In genomic region chr16:34960243-34960642, GRCm38 (mm10) we compare ENCODE assay signal across 11 mouse cellular contexts.
DNase-seq lines count a peak whose midpoint lies in the region; ATAC-seq and TF ChIP-seq lines count a peak whose summit lies in the region.
"Had no signal": no experiment of that assay in that cellular context is flagged by ENCODE, and none has a peak within 500 bp of the region (broad histone marks: within the 10 kb centered on the region; RNA-seq: fewer than 3 reads in every experiment).

No protein-coding gene starts in this region.

- H3K4me1 ChIP-seq in lung, embryonic 16.5 days (replicated peaks; ENCODE audit: control insufficient read depth, insufficient read depth, low read length): peaks cover 55% of the 10 kb centered on the region
- peaks cover 48% of the 10 kb centered on the region for H3K4me1 ChIP-seq in intestine, embryonic 16.5 days (ENCODE audit: control insufficient read depth, insufficient read depth, low read length)
- no peaks in the 10 kb centered on the region for H3K4me1 ChIP-seq in midbrain, postnatal 0 days (ENCODE audit: insufficient read depth, low read length)

- no peak overlapping the region for H3K4me3 ChIP-seq in lung, embryonic 16.5 days (ENCODE audit: low read length)
- no peak overlapping the region for H3K4me3 ChIP-seq in intestine, embryonic 16.5 days (ENCODE audit: low read length)
- no peak overlapping the region for H3K4me3 ChIP-seq in midbrain, postnatal 0 days (ENCODE audit: low read depth, low read length)

- peak; percentile 96 for DNase-seq in heart, adult 11 months
- no peak for DNase-seq in heart, adult 8-10 months (ENCODE audit: low spot score)
- DNase-seq in lung, postnatal 14 days: no peak
- no peak for DNase-seq in right cerebral cortex, postnatal 36 days (ENCODE audit: low spot score in 2 of 2)
- no peak for DNase-seq in layer of hippocampus, postnatal 14 days (ENCODE audit: low spot score in 2 of 2)
- no peak for DNase-seq in midbrain, postnatal 0 days (ENCODE audit: low spot score)
- DNase-seq: adrenal gland, postnatal 25 days; cerebellum, adult 9-11 months; kidney, adult 8-10 months had no signal

- H3K9ac ChIP-seq in lung, embryonic 16.5 days (ENCODE audit: low read length): peak overlapping the region; percentile 38
- peak overlapping the region; percentile 3; the same call in 1 of the 2 replicates for H3K9ac ChIP-seq in intestine, embryonic 16.5 days (ENCODE audit: low read depth, low read length)
- no peak overlapping the region for H3K9ac ChIP-seq in midbrain, postnatal 0 days (replicated peaks; ENCODE audit: low read length, poor library complexity, severe bottlenecking)

- H3K36me3 ChIP-seq in lung, embryonic 16.5 days (ENCODE audit: control insufficient read depth, insufficient read depth, low read length): peaks cover 14% of the 10 kb centered on the region
- H3K36me3 ChIP-seq in intestine, embryonic 16.5 days (ENCODE audit: control insufficient read depth, insufficient read depth, low read length): peaks cover 8% of the 10 kb centered on the region; the same call in 1 of the 2 replicates
- H3K36me3 ChIP-seq in midbrain, postnatal 0 days (ENCODE audit: insufficient read depth, low read length): no peaks in the 10 kb centered on the region

- no peak overlapping the region for H3K4me2 ChIP-seq in lung, embryonic 16.5 days (ENCODE audit: low read depth, low read length)
- no peak overlapping the region for H3K4me2 ChIP-seq in intestine, embryonic 16.5 days (ENCODE audit: low read depth, low read length)
- H3K4me2 ChIP-seq in midbrain, postnatal 0 days (ENCODE audit: low read depth, low read length, poor library complexity, severe bottlenecking): no peak overlapping the region

- 70% methylated on average over 5 of the region's 5 CpGs for WGBS in lung, embryonic 16.5 days
- 74% methylated on average over 5 of the region's 5 CpGs for WGBS in intestine, embryonic 16.5 days
- 76% methylated on average over 5 of the region's 5 CpGs for WGBS in midbrain, postnatal 0 days

- no peak for TF ChIP-seq CTCF in midbrain, postnatal 0 days (IDR thresholded peaks at IDR 0.05)

- no peaks in the 10 kb centered on the region for H3K27me3 ChIP-seq in lung, embryonic 16.5 days (ENCODE audit: control insufficient read depth, insufficient read depth, low read depth, low read length)
- H3K27me3 ChIP-seq in intestine, embryonic 16.5 days (replicated peaks; ENCODE audit: control insufficient read depth, insufficient read depth, low read length): no peaks in the 10 kb centered on the region
- no peaks in the 10 kb centered on the region for H3K27me3 ChIP-seq in midbrain, postnatal 0 days (ENCODE audit: insufficient read depth, low read length)

- H3K27ac ChIP-seq in lung, embryonic 16.5 days (ENCODE audit: low read length): peak overlapping the region; percentile 92
- peak overlapping the region; percentile 82 for H3K27ac ChIP-seq in intestine, embryonic 16.5 days (ENCODE audit: low read length)
- no peak overlapping the region for H3K27ac ChIP-seq in midbrain, postnatal 0 days (ENCODE audit: low read depth, low read length)

- ATAC-seq in lung, embryonic 16.5 days (ENCODE audit: low read depth): no peak
- ATAC-seq in intestine, embryonic 16.5 days: no peak
- ATAC-seq in midbrain, postnatal 0 days (ENCODE audit: low FRiP score): no peak

- no peaks in the 10 kb centered on the region for H3K9me3 ChIP-seq in lung, embryonic 16.5 days (ENCODE audit: control insufficient read depth, low read length)
- H3K9me3 ChIP-seq in intestine, embryonic 16.5 days (ENCODE audit: control insufficient read depth, low read length): no peaks in the 10 kb centered on the region
- H3K9me3 ChIP-seq in midbrain, postnatal 0 days (ENCODE audit: low read length): no peaks in the 10 kb centered on the region
